In genomic region chr15:83255191-83255782, GRCm38 (mm10) we compare ENCODE assay signal across 19 mouse cellular contexts. TPM values are rescaled to one million over a fixed set of nuclear protein-coding genes. Genes with fewer than 3 reads are reported as not detected.
DNase-seq lines count a peak whose midpoint lies in the region; ATAC-seq and TF ChIP-seq lines count a peak whose summit lies in the region.
"Had no signal": no experiment of that assay in that cellular context is flagged by ENCODE, and none has a peak within 500 bp of the region (broad histone marks: within the 10 kb centered on the region; RNA-seq: fewer than 3 reads in every experiment).

No protein-coding gene starts in this region.

- H3K4me1 ChIP-seq in intestine, postnatal 0 days (replicated peaks; ENCODE audit: control insufficient read depth, insufficient read depth, low read length), result no peaks in the 10 kb centered on the region
- H3K4me1 ChIP-seq in intestine, embryonic 16.5 days (ENCODE audit: control insufficient read depth, insufficient read depth, low read length), result peaks cover 11% of the 10 kb centered on the region; the same call in 1 of the 2 replicates
- peaks cover 6% of the 10 kb centered on the region for H3K4me1 ChIP-seq in liver, postnatal 0 days (ENCODE audit: insufficient read depth)
- peaks cover 17% of the 10 kb centered on the region for H3K4me1 ChIP-seq in liver, embryonic 12.5 days

- TF ChIP-seq EP300 in liver, postnatal 0 days (IDR thresholded peaks at IDR 0.05; ENCODE audit: low read depth), result no peak

- TF ChIP-seq CTCF in intestine, postnatal 0 days (IDR thresholded peaks at IDR 0.05; ENCODE audit: low read depth), result peak; percentile 47
- peak; percentile 51 for TF ChIP-seq CTCF in liver, postnatal 0 days (IDR thresholded peaks at IDR 0.05; ENCODE audit: low read depth)

- no peaks in the 10 kb centered on the region for H3K36me3 ChIP-seq in intestine, postnatal 0 days (ENCODE audit: control insufficient read depth, insufficient read depth)
- no peaks in the 10 kb centered on the region for H3K36me3 ChIP-seq in intestine, embryonic 16.5 days (ENCODE audit: control insufficient read depth, insufficient read depth, low read length)
- no peaks in the 10 kb centered on the region for H3K36me3 ChIP-seq in liver, postnatal 0 days (replicated peaks; ENCODE audit: insufficient read depth, low read length)
- H3K36me3 ChIP-seq in liver, embryonic 12.5 days, result no peaks in the 10 kb centered on the region
- H3K36me3 ChIP-seq: forebrain, embryonic 12.5 days; heart, embryonic 15.5 days; limb, embryonic 10.5 days; liver, embryonic 15.5 days; midbrain, embryonic 12.5 days had no signal

- H3K9me3 ChIP-seq in intestine, postnatal 0 days (ENCODE audit: control insufficient read depth), result no peaks in the 10 kb centered on the region
- H3K9me3 ChIP-seq in intestine, embryonic 16.5 days (ENCODE audit: control insufficient read depth, low read length), result no peaks in the 10 kb centered on the region; the same call in 1 of the 2 replicates
- no peaks in the 10 kb centered on the region for H3K9me3 ChIP-seq in liver, postnatal 0 days (ENCODE audit: low read length)
- no peaks in the 10 kb centered on the region; the same call in 1 of the 2 replicates for H3K9me3 ChIP-seq in liver, embryonic 12.5 days (replicated peaks)
- H3K9me3 ChIP-seq: forebrain, embryonic 12.5 days; heart, embryonic 15.5 days; limb, embryonic 10.5 days; liver, embryonic 15.5 days; midbrain, embryonic 12.5 days had no signal

- no peak overlapping the region for H3K9ac ChIP-seq in intestine, postnatal 0 days (ENCODE audit: low read depth, low read length)
- no peak overlapping the region for H3K9ac ChIP-seq in intestine, embryonic 16.5 days (ENCODE audit: low read depth, low read length)
- H3K9ac ChIP-seq in liver, postnatal 0 days (replicated peaks), result no peak overlapping the region
- no peak overlapping the region for H3K9ac ChIP-seq in liver, embryonic 12.5 days
- H3K9ac ChIP-seq: forebrain, embryonic 12.5 days; heart, embryonic 15.5 days; hindbrain, embryonic 14.5 days; liver, embryonic 15.5 days; midbrain, embryonic 12.5 days had no signal

- H3K4me3 ChIP-seq in intestine, postnatal 0 days (ENCODE audit: low read depth, low read length), result no peak overlapping the region
- no peak overlapping the region for H3K4me3 ChIP-seq in intestine, embryonic 16.5 days (ENCODE audit: low read length)
- H3K4me3 ChIP-seq in liver, postnatal 0 days (ENCODE audit: low read depth, low read length), result no peak overlapping the region
- no peak overlapping the region for H3K4me3 ChIP-seq in liver, embryonic 12.5 days
- H3K4me3 ChIP-seq: forebrain, embryonic 12.5 days; heart, embryonic 15.5 days; limb, embryonic 10.5 days; liver, embryonic 15.5 days; midbrain, embryonic 12.5 days had no signal

- H3K27ac ChIP-seq in intestine, postnatal 0 days (ENCODE audit: low read depth, low read length), result no peak overlapping the region
- no peak overlapping the region for H3K27ac ChIP-seq in intestine, embryonic 16.5 days (ENCODE audit: low read length)
- no peak overlapping the region for H3K27ac ChIP-seq in liver, postnatal 0 days (ENCODE audit: low read depth)
- no peak overlapping the region for H3K27ac ChIP-seq in liver, embryonic 12.5 days
- H3K27ac ChIP-seq: forebrain, embryonic 12.5 days; heart, embryonic 15.5 days; hindbrain, embryonic 14.5 days; limb, embryonic 10.5 days; liver, embryonic 15.5 days; macrophage; midbrain, embryonic 12.5 days had no signal

- no peak overlapping the region for H3K4me2 ChIP-seq in intestine, postnatal 0 days (replicated peaks; ENCODE audit: low read depth)
- H3K4me2 ChIP-seq in intestine, embryonic 16.5 days (ENCODE audit: low read depth, low read length), result no peak overlapping the region
- H3K4me2 ChIP-seq in liver, postnatal 0 days (ENCODE audit: low read depth, low read length), result no peak overlapping the region
- no peak overlapping the region for H3K4me2 ChIP-seq in liver, embryonic 12.5 days
- H3K4me2 ChIP-seq: forebrain, embryonic 12.5 days; heart, embryonic 15.5 days; hindbrain, embryonic 14.5 days; liver, embryonic 15.5 days; midbrain, embryonic 12.5 days had no signal

- no peak for DNase-seq in liver, postnatal 0 days
- DNase-seq in ES-CJ7 (ENCODE audit: low read depth, low spot score), result peak; percentile 58
- DNase-seq in adrenal gland, postnatal 10 days, result no peak
- DNase-seq: cerebellum, adult 2 months; layer of hippocampus, postnatal 36 days; right cerebral cortex, adult 18-20 months; spleen, adult 18-20 months had no signal

- peaks cover 10% of the 10 kb centered on the region for H3K27me3 ChIP-seq in intestine, postnatal 0 days (replicated peaks; ENCODE audit: control insufficient read depth, insufficient read depth, low read length)
- H3K27me3 ChIP-seq in intestine, embryonic 16.5 days (replicated peaks; ENCODE audit: control insufficient read depth, insufficient read depth, low read length), result peaks cover 15% of the 10 kb centered on the region; the same call in 1 of the 2 replicates
- peaks cover 22% of the 10 kb centered on the region for H3K27me3 ChIP-seq in liver, postnatal 0 days (ENCODE audit: insufficient read depth, low read length)
- peaks cover 34% of the 10 kb centered on the region for H3K27me3 ChIP-seq in liver, embryonic 12.5 days (replicated peaks)

- ATAC-seq in intestine, postnatal 0 days, result no peak
- ATAC-seq in intestine, embryonic 16.5 days, result no peak
- no peak for ATAC-seq in liver, postnatal 0 days
- ATAC-seq in liver, embryonic 12.5 days, result no peak; the same call in 1 of the 2 replicates
- 0 out of 2 replicates have a peak, but pooled peaks have one; percentile 20 for ATAC-seq in erythroid progenitor cell, adult 5-6 weeks (replicated peaks; ENCODE audit: low FRiP score, poor library complexity, severe bottlenecking)
- ATAC-seq: Patski had no signal

- WGBS in intestine, postnatal 0 days, result 93% methylated on average over 4 of the region's 4 CpGs
- WGBS in intestine, embryonic 16.5 days, result 97% methylated on average over 4 of the region's 4 CpGs
- 87% methylated on average over 4 of the region's 4 CpGs for WGBS in liver, postnatal 0 days (ENCODE audit: insufficient replicate concordance)
- WGBS in liver, embryonic 12.5 days (ENCODE audit: insufficient replicate concordance), result 79% methylated on average over 4 of the region's 4 CpGs

RNA-seq across cellular contexts. Expression of gene A4galt, which starts 3.7 kb away (rescaled TPM):
- polyA plus RNA-seq in intestine, postnatal 0 days (2015; fragmentation: Nextera tagmentation; extraction: Ambion mirVana), result 8.1 and 8.6 TPM in 2 replicates
- 3.9 and 4.2 TPM in 2 replicates for polyA plus RNA-seq in intestine, embryonic 16.5 days (2015; fragmentation: Nextera tagmentation; extraction: Ambion mirVana)
- 0.13 and 0.25 TPM in 2 replicates for polyA plus RNA-seq in liver, postnatal 0 days (2015; fragmentation: Nextera tagmentation; extraction: Ambion mirVana)
- 0.08 TPM in 2 replicates for polyA plus RNA-seq in liver, embryonic 12.5 days (2016; fragmentation: Nextera tagmentation; extraction: Ambion mirVana)
- 0.84 and 1.8 TPM in 2 replicates for total RNA-seq in erythroid progenitor cell, adult 5-6 weeks (2015; ENCODE audit: low replicate concordance)
- not detected in 2 replicates for total RNA-seq in erythroid progenitor cell, adult 5-6 weeks (2017; ENCODE audit: low replicate concordance)
- 10 to 100 TPM; 12.3 to 12.8 TPM for total RNA-seq in adrenal gland, postnatal 10 days (2021)
- polyA plus RNA-seq: limb, embryonic 10.5 days had no signal
